Mouse (Mus musculus): ENCODE results near the gene Tomm40. TPM values are rescaled to one million over a fixed set of nuclear protein-coding genes. Genes with fewer than 3 reads are reported as not detected.

Gene Tomm40
- polyA plus RNA-seq, 1 experiment from 2014 or later, result 128 TPM

DNA sequence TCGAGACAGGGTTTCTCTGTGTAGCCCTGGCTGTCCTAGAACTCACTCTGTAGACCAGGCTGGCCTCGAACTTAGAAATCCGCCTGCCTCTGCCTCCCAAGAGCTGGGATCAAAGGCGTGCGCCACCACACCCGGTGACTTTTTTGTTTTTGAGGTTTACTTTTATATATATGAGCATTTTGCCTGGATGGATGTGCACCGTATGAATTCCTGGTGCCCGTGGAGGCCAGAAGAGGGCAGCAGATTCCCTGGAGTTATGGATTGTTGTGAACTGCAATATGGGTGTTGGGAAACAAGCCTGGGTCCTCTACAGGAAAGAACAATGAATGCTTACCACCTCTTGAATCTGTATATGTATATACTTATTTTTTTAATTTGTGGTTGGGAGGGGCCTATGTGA, 37.4 kb upstream of the Tomm40 start:
- peaks cover 61% of the 10 kb centered on the region for H3K4me1 ChIP-seq
- no peak overlapping the region for H3K4me2 ChIP-seq
- H3K36me3 ChIP-seq, result peaks cover 1% of the 10 kb centered on the region
- no peaks in the 10 kb centered on the region for H3K9me3 ChIP-seq
- WGBS, result 69% methylated on average over 8 of the region's 8 CpGs
- H3K4me3 ChIP-seq, result no peak overlapping the region
- no peak overlapping the region for H3K9ac ChIP-seq
- no peak overlapping the region for H3K27ac ChIP-seq (replicated peaks)
- ATAC-seq (ENCODE audit: extremely low read depth, insufficient number of reproducible peaks, low FRiP score, low TSS enrichment), result no peak
- H3K27me3 ChIP-seq (replicated peaks), result no peaks in the 10 kb centered on the region

DNA sequence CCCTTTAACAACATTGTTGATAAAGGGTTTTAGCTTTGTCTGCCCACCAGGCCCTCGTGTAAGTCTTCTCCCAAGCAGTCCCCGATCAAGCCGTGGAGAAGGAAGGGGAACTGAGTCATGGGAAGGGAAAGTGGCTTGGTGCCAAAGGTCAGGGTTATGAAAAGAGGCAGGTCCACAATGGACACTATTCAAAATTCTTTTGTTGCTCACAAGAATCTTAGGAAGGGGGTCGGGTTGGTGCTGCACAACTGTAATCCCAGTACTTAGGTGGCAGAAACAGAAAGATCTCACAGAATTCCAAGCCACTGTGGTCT, 35.8 kb upstream of the Tomm40 start:
- Histone ChIP-seq H3K4me2 (peak overlapping the region; percentile 91; the same call in 1 of the 2 replicates), H3K9ac (peak overlapping the region; percentile 77; the same call in 1 of the 2 replicates), H3K36me3 (no peaks in the 10 kb centered on the region), H3K4me3 (no peak overlapping the region), H3K9me3 (no peaks in the 10 kb centered on the region), H3K27ac (replicated peaks) (peak overlapping the region; percentile 80), H3K27me3 (replicated peaks) (no peaks in the 10 kb centered on the region), H3K4me1 (peaks cover 65% of the 10 kb centered on the region)
- ATAC-seq (ENCODE audit: extremely low read depth, insufficient number of reproducible peaks, low FRiP score, low TSS enrichment), result no peak
- WGBS, result 36% methylated on average over 4 of the region's 4 CpGs

GRCm38 (mm10) chr7:19750217-19751069, 35.2 kb upstream of the Tomm40 start, which contains the start of gene Nectin2:
Gene Nectin2, minus strand, starts transcription at chr7:19750483.
- no peaks in the 10 kb centered on the region for H3K27me3 ChIP-seq (replicated peaks)
- peak within 1 kb of the TSS; percentile 91 for H3K4me2 ChIP-seq
- H3K4me1 ChIP-seq, result peaks cover 65% of the 10 kb centered on the region
- ATAC-seq (ENCODE audit: extremely low read depth, insufficient number of reproducible peaks, low FRiP score, low TSS enrichment), result peak; percentile 55
- H3K9ac ChIP-seq, result peak within 1 kb of the TSS; percentile 96
- H3K9me3 ChIP-seq, result no peaks in the 10 kb centered on the region
- H3K27ac ChIP-seq (replicated peaks), result peak within 1 kb of the TSS; percentile 93
- WGBS, result 16% methylated on average over 19 of the region's 19 CpGs
- peaks cover 3% of the 10 kb centered on the region; the same call in 1 of the 2 replicates for H3K36me3 ChIP-seq
- H3K4me3 ChIP-seq, result peak within 1 kb of the TSS; percentile 84

DNA sequence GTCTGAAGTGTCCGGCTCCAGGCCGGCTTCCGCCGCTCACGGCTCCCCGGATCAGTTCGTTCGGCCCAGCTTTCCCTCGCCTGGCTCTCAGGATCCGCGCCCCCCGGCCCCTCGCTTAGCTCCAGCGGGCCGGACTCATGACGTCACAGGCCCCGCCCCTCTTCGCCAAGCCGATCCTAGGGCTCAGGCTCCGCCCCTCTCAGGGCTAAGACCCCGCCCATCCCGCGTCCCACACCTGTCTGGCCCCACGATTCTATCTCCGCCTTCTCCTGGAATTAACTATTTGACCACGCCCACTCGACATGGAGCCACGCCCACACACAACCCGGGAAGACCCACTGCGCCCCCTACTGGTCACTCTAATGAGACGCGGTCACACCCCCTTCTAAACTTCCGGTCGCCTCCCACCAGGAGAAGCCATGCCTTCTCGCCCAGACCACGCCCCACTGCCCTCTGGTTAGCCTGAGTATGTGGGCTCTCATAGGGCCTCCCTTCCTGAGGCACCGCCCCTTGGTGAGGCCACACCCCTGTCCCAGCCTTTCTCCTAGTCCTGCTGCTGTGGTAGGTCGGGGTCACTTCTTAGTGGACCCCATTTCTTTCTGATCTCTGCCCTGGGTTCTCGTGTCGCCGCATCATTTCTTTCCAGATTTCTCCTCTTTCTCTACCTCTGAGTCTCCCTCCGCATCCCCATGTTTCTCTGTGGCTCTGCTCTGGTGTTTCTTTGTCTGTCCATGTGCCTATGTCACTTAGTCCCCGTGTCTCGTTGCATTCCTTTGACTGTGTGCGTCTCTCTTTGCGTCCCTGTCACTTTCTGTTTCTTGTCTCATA, 34.4 kb upstream of the Tomm40 start:
- Histone ChIP-seq H3K27ac (replicated peaks) (peak overlapping the region; percentile 93), H3K9me3 (no peaks in the 10 kb centered on the region), H3K4me1 (peaks cover 67% of the 10 kb centered on the region), H3K4me3 (peak overlapping the region; percentile 84), H3K4me2 (peak overlapping the region; percentile 91), H3K9ac (peak overlapping the region; percentile 96), H3K36me3 (peaks cover 3% of the 10 kb centered on the region; the same call in 1 of the 2 replicates), H3K27me3 (replicated peaks) (no peaks in the 10 kb centered on the region)
- under 1% methylated on average over 46 of the region's 46 CpGs for WGBS
- peak; percentile 93 for ATAC-seq (ENCODE audit: extremely low read depth, insufficient number of reproducible peaks, low FRiP score, low TSS enrichment)

GRCm38 (mm10) chr7:19748219-19749195, 33.3 kb upstream of the Tomm40 start:
- Histone ChIP-seq H3K9me3 (no peaks in the 10 kb centered on the region), H3K9ac (peak overlapping the region; percentile 96), H3K4me2 (peak overlapping the region; percentile 91), H3K36me3 (peaks cover 8% of the 10 kb centered on the region), H3K4me1 (peaks cover 67% of the 10 kb centered on the region), H3K27me3 (replicated peaks) (no peaks in the 10 kb centered on the region), H3K27ac (replicated peaks) (peak overlapping the region; percentile 93), H3K4me3 (peak overlapping the region; percentile 84)
- WGBS, result under 1% methylated on average over 32 of the region's 32 CpGs
- ATAC-seq (ENCODE audit: extremely low read depth, insufficient number of reproducible peaks, low FRiP score, low TSS enrichment), result no peak

DNA sequence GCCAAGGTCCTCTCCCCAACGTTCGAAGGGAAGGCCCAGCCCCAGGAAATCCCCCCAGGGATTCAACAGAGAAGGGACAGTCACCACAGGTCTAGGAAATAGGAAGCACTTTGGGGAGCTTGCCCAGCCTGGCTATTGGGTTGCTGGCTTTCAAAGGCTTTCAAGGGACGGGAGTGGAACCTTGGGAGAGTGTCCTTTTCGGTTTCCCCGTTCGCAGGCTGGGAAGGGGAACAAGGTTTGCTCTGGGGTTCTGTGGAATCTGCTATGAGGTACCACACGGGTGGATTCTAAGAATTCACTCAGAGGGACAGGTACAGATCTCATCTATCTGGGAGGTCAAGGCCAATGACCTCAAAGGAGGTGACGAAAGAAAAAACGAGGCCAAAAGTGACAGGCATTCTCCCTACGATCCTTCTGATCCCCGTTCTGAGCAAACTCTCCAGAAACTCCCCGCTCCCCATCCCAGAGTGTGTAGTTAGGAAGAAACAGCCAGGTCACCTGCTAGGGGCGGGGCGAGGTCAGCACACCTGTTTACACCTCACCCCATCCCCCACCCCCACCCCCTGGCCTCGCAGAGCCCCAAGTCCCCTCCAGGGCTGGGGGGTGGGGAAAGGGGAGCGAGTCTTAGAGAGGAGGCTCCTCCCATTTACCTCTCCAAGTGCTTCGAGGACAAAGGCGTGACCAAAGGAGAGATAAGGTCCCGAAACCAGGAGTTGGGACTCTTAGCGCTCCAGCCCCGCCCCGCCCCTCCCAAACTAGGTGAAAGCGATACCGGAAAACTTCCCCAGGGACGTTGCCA, 32.4 kb upstream of the Tomm40 start:
- H3K4me1 ChIP-seq, result peaks cover 66% of the 10 kb centered on the region
- peak overlapping the region; percentile 96 for H3K9ac ChIP-seq
- peak overlapping the region; percentile 93 for H3K27ac ChIP-seq (replicated peaks)
- H3K36me3 ChIP-seq, result peaks cover 14% of the 10 kb centered on the region
- peak overlapping the region; percentile 84 for H3K4me3 ChIP-seq
- ATAC-seq (ENCODE audit: extremely low read depth, insufficient number of reproducible peaks, low FRiP score, low TSS enrichment), result no peak
- 6% methylated on average over 25 of the region's 25 CpGs for WGBS
- no peaks in the 10 kb centered on the region for H3K9me3 ChIP-seq
- no peaks in the 10 kb centered on the region for H3K27me3 ChIP-seq (replicated peaks)
- H3K4me2 ChIP-seq, result peak overlapping the region; percentile 91

GRCm38 (mm10) chr7:19746426-19747201, 31.4 kb upstream of the Tomm40 start:
- Histone ChIP-seq H3K4me1 (peaks cover 74% of the 10 kb centered on the region), H3K4me2 (peak overlapping the region; percentile 91), H3K27me3 (replicated peaks) (no peaks in the 10 kb centered on the region), H3K36me3 (peaks cover 19% of the 10 kb centered on the region), H3K9me3 (no peaks in the 10 kb centered on the region), H3K27ac (replicated peaks) (peak overlapping the region; percentile 93), H3K4me3 (peak overlapping the region; percentile 84), H3K9ac (peak overlapping the region; percentile 96)
- no peak for ATAC-seq (ENCODE audit: extremely low read depth, insufficient number of reproducible peaks, low FRiP score, low TSS enrichment)
- WGBS, result 19% methylated on average over 6 of the region's 6 CpGs

- ATAC-seq (ENCODE audit: extremely low read depth, insufficient number of reproducible peaks, low FRiP score, low TSS enrichment), result no peak
- Histone ChIP-seq H3K27ac (replicated peaks) (peak overlapping the region; percentile 84), H3K27me3 (replicated peaks) (no peaks in the 10 kb centered on the region), H3K9me3 (no peaks in the 10 kb centered on the region), H3K9ac (peak overlapping the region; percentile 50; the same call in 1 of the 2 replicates), H3K4me1 (peaks cover 77% of the 10 kb centered on the region), H3K4me2 (peak overlapping the region; percentile 91; the same call in 1 of the 2 replicates), H3K4me3 (no peak overlapping the region), H3K36me3 (peaks cover 25% of the 10 kb centered on the region)
- 59% methylated on average over 8 of the region's 10 CpGs for WGBS
Measured at GRCm38 (mm10) chr7:19745971-19746370, 30.7 kb upstream of the Tomm40 start.

DNA sequence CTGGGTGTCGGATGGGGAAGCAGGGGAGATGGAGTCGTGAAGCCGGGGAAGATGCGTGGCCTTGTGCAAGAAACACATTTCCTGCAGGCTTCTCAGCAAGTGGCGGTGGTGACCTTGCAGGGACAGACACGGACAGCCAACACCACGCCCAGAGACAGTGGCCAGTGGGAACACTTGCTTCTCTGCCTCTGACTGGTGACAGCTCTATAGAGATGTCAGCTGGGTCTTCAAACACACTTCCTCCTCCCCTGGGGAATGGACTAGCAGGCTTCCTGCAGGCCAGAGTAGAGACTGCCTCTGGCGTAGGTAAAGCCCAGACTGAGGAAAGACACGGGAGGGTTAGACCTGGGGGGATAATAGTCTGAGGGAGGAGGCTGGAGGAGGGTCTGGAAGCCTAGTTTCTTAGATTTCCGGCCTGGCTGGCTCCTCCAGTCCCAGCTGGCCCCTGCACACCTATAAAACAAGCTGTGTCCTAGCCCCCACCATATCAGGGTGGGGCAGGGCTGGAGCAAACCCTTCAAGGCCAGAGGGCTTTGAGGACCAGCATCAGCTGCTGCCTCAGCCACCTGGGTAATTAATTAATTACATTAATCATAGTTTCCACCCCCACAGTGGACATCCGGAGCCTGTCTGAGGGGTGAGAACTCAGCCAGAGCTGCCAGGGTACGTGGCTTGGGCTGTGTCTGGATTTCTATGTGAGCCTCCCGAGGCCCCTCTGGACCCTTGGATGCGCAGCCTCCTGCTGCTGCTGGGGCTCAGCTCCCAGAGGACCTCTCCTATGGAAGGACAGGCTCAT, 29.6 kb upstream of the Tomm40 start:
- peak overlapping the region; percentile 84 for H3K27ac ChIP-seq (replicated peaks)
- H3K4me2 ChIP-seq, result peak overlapping the region; percentile 91
- H3K4me1 ChIP-seq, result peaks cover 75% of the 10 kb centered on the region
- peaks cover 37% of the 10 kb centered on the region for H3K36me3 ChIP-seq
- no peak; the same call in 1 of the 2 replicates for ATAC-seq (ENCODE audit: extremely low read depth, insufficient number of reproducible peaks, low FRiP score, low TSS enrichment)
- no peaks in the 10 kb centered on the region for H3K27me3 ChIP-seq (replicated peaks)
- 25% methylated on average over 14 of the region's 14 CpGs for WGBS
- peaks cover 4% of the 10 kb centered on the region; the same call in 1 of the 2 replicates for H3K9me3 ChIP-seq
- peak overlapping the region; percentile 73 for H3K9ac ChIP-seq
- H3K4me3 ChIP-seq, result peak overlapping the region; percentile 8; the same call in 1 of the 2 replicates

Measured in heart, embryonic 13.5 days (tissue).